Mouse (Mus musculus) c-Kit-positive CD71-positive TER-119-positive erythroid progenitor cells, embryonic 14.5 days (primary cell): Measurements from ENCODE around the gene Fam169a.
"Not testable (repeated sequence)": the region's sequence is repeated elsewhere in the genome, so short reads cannot be mapped to it uniquely, and the experiment has no call there.

ENCODE experiments used
- DNase-seq: peaks from one replicate; pipeline ENCODE4 v3.0.0-alpha.2; 2013; ENCODE audit warnings: low spot score

The Fam169a gene

DNA sequence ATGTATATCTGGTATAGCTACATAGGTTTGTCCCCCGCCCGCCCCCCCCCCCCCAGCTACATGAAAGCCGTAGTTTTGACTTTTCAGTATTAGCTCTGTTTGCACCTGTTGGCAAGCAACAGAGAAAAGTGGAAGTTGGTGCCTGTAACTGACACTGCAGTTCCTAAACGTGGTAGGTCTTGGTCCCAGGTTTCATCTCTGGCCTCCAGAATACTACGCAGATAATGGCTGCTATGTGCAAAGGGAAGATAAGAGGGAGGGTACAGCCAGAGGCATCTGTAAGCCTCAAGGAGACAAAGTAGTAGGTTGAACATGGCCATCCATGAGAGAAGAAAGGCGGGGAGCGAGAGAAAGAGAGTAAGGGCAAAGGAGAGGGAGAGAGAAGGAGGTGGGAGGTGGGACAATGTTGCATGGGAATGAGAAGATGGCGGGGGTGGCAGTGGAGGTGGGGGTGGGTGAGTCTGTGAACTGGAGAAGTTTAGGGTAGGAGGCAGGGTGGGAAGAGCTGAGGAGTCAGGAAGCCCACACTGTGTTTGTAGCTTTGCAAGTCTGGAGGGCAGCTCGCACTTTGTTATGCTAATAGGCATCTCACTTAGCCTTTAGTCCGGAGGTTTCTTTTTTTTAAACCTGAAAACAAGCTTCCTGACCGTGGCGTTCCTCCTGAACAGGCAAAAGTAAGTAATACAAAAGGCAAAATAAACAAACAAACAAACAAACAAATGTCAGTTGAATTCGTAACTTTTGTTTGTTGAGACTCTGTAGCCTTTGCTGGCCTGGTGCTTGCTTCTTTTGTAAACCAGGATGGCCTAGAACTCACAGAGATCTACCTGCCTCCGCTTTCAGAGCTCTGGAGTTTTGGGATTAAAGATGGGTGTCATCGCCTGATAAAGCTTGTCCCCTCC lies at the start of gene Fam169a:
TSS of gene Fam169a (plus strand) at position 638 of the 902 bp plus-strand sequence.
- peak; percentile 81 for DNase-seq

- no peak for DNase-seq
Measured at GRCm38 (mm10) chr13:97017711-97018110, 49.4 kb upstream of the Fam169a start.

- DNase-seq: no peak
Measured at GRCm38 (mm10) chr13:97020122-97020521, 47.0 kb upstream of the Fam169a start.

DNA sequence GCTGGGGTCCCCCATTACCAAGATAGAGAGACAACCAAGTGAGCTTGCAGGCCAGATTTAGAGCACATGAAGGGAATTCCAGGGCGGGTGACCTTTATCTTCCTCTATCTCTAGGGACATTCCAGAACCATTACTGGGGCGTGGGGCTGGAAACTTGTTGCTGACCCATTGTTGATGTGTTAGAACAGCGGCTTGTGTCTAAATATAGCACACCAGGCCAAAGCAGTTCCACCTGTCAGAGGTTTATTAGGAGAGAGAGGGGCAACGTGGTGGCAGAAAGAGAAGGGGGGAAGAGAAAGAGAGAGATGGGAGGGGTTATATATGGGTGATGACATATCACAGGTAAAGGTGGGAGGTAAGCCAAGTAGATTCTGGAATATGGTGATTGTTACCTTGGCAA lies 45.2 kb upstream of the Fam169a start:
- no peak for DNase-seq

DNA sequence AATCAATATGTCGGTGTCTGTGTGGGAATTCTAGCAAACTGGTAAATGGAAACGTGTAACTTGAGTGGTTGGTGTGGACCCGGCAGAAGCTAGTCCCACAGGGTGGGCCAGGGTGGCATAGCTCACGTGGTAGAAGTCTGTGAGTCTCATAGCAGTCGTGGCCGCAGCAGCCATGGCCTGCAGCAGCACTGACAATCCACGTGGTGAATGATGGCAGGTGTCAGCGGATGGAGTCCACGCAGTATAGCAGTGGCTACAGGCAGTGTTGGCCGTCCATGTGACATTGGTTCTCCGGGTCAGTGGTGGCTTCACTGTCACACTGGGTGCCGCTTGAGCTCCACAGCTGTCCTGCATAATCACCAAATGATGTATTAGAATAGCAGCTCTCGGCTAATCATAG lies 37.0 kb upstream of the Fam169a start:
- DNase-seq: no peak

- DNase-seq: no peak
Measured at GRCm38 (mm10) chr13:97034262-97034661, 32.8 kb upstream of the Fam169a start, which contains the start of gene 1700029F12Rik. 1700029F12Rik (minus strand) TSS chr13:97034362.

- no peak for DNase-seq
Measured at GRCm38 (mm10) chr13:97051158-97051557, 15.9 kb upstream of the Fam169a start.

DNA sequence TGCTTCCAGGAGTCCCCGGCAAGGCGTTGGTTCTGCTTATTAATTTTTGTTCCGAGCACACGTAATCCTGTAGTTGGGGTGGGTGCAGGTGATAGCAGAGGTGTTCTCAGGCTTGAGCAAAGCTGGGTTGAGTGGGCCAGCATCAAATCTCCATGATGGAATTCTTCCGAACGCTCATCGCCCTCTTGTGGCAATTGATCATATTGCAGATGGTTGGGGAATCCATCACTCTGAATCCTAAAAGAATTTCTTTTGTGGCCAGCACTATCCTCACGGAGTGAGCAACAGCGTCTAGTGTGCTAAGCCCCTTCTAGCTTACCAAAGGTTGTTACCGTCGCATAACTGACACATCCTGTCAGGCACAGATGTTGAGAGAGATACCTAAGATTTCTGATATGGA lies 14.4 kb upstream of the Fam169a start:
- DNase-seq: peak; percentile 63

- DNase-seq: no peak
Measured at GRCm38 (mm10) chr13:97053844-97054243, 13.2 kb upstream of the Fam169a start.

GRCm38 (mm10) chr13:97057817-97058216 lies 9.3 kb upstream of the Fam169a start:
- no peak for DNase-seq

DNA sequence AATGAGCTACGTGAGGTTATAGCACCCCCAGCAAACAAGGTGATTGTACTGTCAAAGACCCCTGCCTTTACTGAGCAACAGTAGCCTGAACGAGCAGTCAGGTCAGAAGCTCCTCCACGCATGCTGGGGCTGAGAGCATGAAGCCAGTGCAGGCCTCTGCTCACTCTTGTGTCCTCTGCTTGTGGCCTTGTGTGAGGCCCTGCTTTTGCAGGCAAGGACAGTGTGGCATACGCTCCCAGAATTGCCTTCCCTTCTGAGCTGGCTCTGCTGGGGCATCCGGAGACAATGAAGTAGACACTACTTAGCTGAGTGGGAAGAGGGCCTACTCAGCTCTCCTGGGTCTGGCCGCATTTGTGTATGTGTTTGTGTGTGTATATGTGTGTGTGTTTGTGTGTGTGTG lies 7.3 kb upstream of the Fam169a start:
- no peak for DNase-seq

DNA sequence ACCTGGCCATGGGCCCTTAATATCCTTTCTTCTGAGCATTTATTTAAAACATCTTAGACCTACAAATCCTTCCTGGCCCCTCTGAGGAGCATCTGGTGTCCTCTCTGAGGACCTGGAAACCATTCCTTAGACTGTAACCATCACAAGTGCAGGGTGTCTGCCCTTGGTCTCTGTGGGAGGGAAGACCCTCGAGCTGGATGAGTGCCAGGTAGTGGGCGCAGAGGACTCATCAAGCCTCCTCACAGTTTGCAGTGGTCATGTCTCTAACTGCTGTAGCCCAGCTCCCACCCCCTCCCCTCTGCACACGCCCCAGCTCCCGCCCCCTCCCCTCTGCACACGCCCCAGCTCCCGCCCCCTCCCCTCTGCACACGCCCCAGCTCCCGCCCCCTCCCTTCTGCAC lies 6.8 kb upstream of the Fam169a start:
- DNase-seq: no peak

GRCm38 (mm10) chr13:97062151-97062550 lies 4.9 kb upstream of the Fam169a start:
- no peak for DNase-seq

DNA sequence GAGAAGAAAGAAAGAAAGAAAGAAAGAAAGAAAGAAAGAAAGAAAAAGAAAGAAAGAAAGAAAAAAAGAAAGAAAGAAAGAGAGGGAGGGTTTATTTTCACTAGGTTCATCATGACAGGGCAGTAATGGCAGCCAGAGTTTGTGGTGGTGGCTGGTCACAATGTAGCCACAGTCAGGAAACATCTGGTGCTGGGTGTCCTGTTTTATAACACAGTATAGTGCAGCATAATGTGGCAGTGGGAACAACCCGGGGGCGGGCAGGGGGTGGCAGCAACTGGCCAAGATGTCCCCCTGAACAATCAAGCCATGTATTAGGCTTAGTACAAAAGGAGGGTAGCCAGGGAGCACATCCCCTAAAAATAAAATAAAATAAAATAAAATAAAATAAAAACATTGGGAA lies 3.7 kb upstream of the Fam169a start:
- no peak for DNase-seq

- DNase-seq: no peak
Measured at GRCm38 (mm10) chr13:97064413-97064812, 2.7 kb upstream of the Fam169a start.

DNA sequence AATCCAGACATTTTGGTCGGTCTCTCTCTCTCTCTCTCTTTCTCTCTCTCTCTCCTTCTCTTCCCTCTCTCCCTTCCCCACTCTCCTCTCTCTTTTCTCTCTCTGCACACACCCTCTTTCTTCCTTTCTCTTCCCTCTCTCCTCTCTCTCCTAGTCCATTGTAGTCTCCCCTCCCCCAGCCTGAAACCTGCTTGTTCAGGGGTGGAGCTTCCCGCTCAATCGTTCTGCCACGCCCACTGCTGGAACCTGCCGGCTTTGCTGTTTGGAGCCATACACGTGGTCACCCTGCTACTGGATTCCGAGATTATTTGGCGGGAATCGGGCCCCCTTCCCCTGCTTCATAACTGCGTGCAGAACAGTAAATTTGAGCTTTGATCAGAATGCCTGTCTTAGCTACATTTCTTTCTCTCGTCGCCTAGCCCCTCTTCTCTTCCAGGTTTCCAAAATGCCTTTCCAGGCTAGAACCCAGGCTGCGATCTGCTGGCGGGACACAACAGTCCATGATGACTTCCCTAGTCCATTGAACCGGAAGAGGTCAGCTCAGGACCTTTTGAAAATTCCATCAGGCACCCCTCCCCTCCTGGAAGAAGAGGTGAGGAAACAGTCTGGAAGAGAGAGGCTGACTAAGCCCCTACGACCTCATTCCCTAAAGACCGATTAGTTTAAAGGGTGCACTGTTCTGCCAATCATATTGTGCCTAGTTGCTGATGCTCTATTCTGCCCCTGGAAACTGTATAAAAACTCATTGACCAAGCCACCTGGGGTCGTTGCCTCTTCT lies 2.1 kb upstream of the Fam169a start:
- not testable (repeated sequence) for DNase-seq

GRCm38 (mm10) chr13:97067691-97068090 lies 605 bp downstream of the Fam169a start:
- DNase-seq: no peak

DNA sequence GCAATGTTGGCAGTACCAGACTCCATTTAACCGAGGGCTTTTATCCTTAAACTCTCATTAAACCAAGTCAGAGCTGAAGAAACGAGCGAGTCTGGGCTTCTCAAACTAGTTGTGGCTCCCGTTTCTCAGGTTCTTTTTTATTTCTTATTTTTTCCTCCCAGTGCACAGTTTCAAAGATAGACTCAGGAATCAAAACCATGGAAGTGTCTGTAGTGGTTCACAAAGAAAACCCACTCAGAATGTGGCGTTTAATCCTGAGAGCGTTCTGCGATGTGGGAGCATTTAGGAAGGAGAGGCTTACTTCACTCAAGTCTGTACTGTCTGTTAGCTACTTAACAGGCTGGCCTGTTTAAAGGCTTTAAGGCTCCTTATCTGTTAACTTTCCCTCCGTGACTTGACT lies 1.1 kb downstream of the Fam169a start:
- no peak for DNase-seq

GRCm38 (mm10) chr13:97070931-97071625 lies 4.0 kb downstream of the Fam169a start:
- no peak for DNase-seq

DNA sequence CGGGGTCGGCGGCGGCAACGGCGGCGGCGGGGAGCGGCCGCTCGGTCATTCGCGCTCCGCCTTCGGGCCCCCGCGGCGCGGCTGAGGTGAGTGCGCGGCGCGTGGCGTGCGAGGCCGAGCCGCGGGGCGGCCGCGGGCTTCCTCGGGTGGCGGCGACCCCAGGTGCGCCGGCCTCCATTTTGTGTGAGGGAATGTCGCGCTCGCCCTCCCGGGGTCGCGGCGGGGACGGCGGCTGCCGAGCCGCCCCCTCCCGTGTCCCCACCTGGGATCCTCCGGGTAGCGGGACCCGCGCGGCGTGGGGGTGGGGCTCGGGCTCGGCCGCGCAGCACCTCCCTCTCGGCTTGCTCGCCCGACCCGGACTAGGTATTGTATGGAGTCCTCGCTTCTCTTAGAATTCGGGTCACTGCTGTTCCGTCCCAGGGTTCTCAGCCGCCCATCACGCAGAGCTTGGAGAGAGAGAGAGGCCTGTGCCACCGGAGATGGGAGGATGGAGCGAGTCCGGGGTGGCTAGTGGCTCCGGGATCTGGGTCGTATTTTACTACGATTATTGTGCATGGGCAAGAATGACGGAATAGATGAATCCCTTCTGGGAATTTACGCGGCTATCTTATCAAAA lies 4.6 kb downstream of the Fam169a start:
- no peak for DNase-seq

DNA sequence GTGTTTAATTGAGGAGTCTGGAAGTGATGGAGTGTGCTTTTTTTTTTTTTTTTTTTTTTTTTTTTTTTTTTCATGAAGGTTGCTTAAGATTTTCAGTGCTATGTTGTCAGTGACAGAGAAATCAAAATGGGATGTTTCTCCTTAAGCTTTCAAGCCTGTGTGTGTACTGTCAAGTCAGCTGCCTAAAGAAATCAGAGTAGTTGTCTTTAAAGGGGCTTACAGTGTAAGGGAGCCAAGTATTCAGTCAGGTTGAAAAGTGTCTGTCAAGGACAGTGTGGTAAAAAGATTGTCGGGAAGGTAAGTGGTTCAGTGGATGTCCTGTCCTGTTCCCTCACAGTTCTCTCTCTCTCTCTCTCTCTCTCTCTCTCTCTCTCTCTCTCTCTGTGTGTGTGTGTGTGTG lies 6.4 kb downstream of the Fam169a start:
- DNase-seq: no peak

DNA sequence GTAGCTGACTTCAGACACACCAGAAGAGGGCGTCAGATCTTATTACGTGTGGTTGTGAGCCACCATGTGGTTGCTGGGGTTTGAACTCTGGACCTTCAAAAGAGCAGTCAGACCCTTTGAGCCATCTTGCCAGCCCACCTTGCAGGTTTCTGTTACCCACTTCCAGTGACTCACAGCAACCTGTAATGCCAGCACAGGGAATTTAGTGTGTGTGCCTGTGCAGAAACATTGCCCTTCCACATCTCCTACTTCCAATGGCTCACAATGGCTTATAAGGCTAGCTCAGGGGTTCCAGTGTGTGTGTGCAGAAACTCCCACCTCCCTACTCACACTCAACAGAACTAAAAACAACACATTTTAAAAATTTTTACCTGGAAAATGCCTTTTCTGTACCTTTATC lies 10.5 kb downstream of the Fam169a start:
- DNase-seq: no peak
